Mouse (Mus musculus) ES-E14 (cell line): Measurements from ENCODE around the gene Myh7b. TPM values are rescaled to one million over a fixed set of nuclear protein-coding genes. Genes with fewer than 3 reads are reported as not detected.

ENCODE experiments used
- DNase-seq: peaks from one replicate; pipeline ENCODE4 v3.0.0-alpha.2; 2013; ENCODE audit warnings: low read depth, low spot score
- H3K27ac ChIP-seq: 2 replicates; pipeline ENCODE4 v1.5.1; 2012; ENCODE audit warnings: low read depth, mild to moderate bottlenecking, low read length, moderate library complexity, mixed read lengths; ENCODE audit not compliant: poor library complexity, insufficient read depth, severe bottlenecking
- H3K36me3 ChIP-seq: 2 replicates; pipeline ENCODE4 v1.6.1; 2012; ENCODE audit warnings: mild to moderate bottlenecking, low read length, moderate library complexity, mixed read lengths; ENCODE audit not compliant: control insufficient read depth, poor library complexity, insufficient read depth, severe bottlenecking
- H3K4me1 ChIP-seq, 2 experiments: fragments of 150-350 bp in 1 of 2; sonication (generic) in 1 of 2; 2 replicates each; pipeline ENCODE4 v1.6.1; 2012; ENCODE audit warnings: low read length in 2 of 2, mild to moderate bottlenecking in 1 of 2, mixed read lengths in 1 of 2; ENCODE audit not compliant: control insufficient read depth in 2 of 2, insufficient read depth in 2 of 2, poor library complexity in 1 of 2
- H3K4me3 ChIP-seq, 2 experiments: fragments of 150-350 bp in 1 of 2; sonication (generic) in 1 of 2; 2 replicates each; pipeline ENCODE4 v1.5.1; 2012; ENCODE audit warnings: low read length in 2 of 2, low read depth in 1 of 2, mild to moderate bottlenecking in 1 of 2, mixed read lengths in 1 of 2; ENCODE audit not compliant: insufficient read depth in 1 of 2, poor library complexity in 1 of 2, severe bottlenecking in 1 of 2
- H3K9ac ChIP-seq: 2 replicates; pipeline ENCODE4 v1.6.1; 2012; ENCODE audit warnings: low read depth, mild to moderate bottlenecking, low read length, mixed read lengths; ENCODE audit not compliant: poor library complexity, insufficient read depth, severe bottlenecking
- H3K9me3 ChIP-seq: fragments of 150-350 bp; sonication (generic); 2 replicates; pipeline ENCODE4 v1.6.1; 2012; ENCODE audit warnings: low read depth, mild to moderate bottlenecking, low read length; ENCODE audit not compliant: control insufficient read depth, insufficient read depth
- CHD2 ChIP-seq: IDR thresholded peaks from 2 replicates; pipeline ENCODE4 v1.6.1; 2014; ENCODE audit warnings: mild to moderate bottlenecking, low read depth, low read length, inconsistent platforms
- HCFC1 ChIP-seq: IDR thresholded peaks from 2 replicates; pipeline ENCODE4 v1.6.1; 2012; ENCODE audit warnings: low read length, inconsistent platforms, borderline replicate concordance; ENCODE audit not compliant: insufficient read depth
- MAFK ChIP-seq: IDR thresholded peaks from 2 replicates; pipeline ENCODE4 v1.6.1; 2014; ENCODE audit warnings: mild to moderate bottlenecking, low read depth, low read length, inconsistent platforms; ENCODE audit not compliant: insufficient read depth
- ZC3H11A ChIP-seq: IDR thresholded peaks from 2 replicates; pipeline ENCODE4 v1.6.1; 2012; ENCODE audit warnings: low read depth, mild to moderate bottlenecking, inconsistent platforms, low read length, borderline replicate concordance
- ZNF384 ChIP-seq: IDR thresholded peaks from 2 replicates; pipeline ENCODE4 v1.6.1; 2012; ENCODE audit warnings: low read depth, low read length, inconsistent platforms
- in situ Hi-C, 2 experiments: fragments of 600-800 bp; cut with MboI; formaldehyde crosslinking; loops; one replicate each; pipeline ENCODE4 v1.15.1; 2025; ENCODE audit warnings: low sequenced_read_pairs in 2 of 2, inconsistent platforms in 1 of 2; ENCODE audit not compliant: unreplicated experiment in 2 of 2
- total RNA-seq: library from RNA; depleted of rRNA; stranded (reverse); fragments of 300-350 nt; gene quantifications from 2 replicates; pipeline ENCODE4 v1.2.3, GENCODE M21; 2012; rRNA removed

Gene Myh7b
- total RNA-seq, 1 experiment, result 5.4 TPM

GRCm38 (mm10) chr2:155680591-155680990 is 69.6 kb downstream of the Myh7b start:
- in situ Hi-C loops, result no loop called here
- H3K4me1 ChIP-seq, result no peaks in the 10 kb centered on the region; a peak in 1 of 4 replicates
- no peak overlapping the region for H3K27ac ChIP-seq
- no peaks in the 10 kb centered on the region for H3K9me3 ChIP-seq
- H3K36me3 ChIP-seq, result no peaks in the 10 kb centered on the region
- no peak overlapping the region for H3K4me3 ChIP-seq
- H3K9ac ChIP-seq, result no peak overlapping the region
- no peak for DNase-seq
- TF ChIP-seq ZC3H11A (no peak), MAFK (no peak), ZNF384 (no peak), HCFC1 (no peak), CHD2 (no peak)

- no peak for DNase-seq
- Histone ChIP-seq H3K9me3 (no peaks in the 10 kb centered on the region), H3K4me1 (no peaks in the 10 kb centered on the region; a peak in 1 of 4 replicates), H3K4me3 (no peak overlapping the region), H3K27ac (no peak overlapping the region), H3K9ac (no peak overlapping the region), H3K36me3 (no peaks in the 10 kb centered on the region)
- in situ Hi-C loops, result no loop called here
- TF ChIP-seq HCFC1, result no peak
- no peak for TF ChIP-seq CHD2
- TF ChIP-seq ZC3H11A, result no peak
- TF ChIP-seq MAFK, result no peak
- TF ChIP-seq ZNF384, result no peak
Observed at GRCm38 (mm10) chr2:155681194-155681593, 70.2 kb downstream of the Myh7b start.

DNA sequence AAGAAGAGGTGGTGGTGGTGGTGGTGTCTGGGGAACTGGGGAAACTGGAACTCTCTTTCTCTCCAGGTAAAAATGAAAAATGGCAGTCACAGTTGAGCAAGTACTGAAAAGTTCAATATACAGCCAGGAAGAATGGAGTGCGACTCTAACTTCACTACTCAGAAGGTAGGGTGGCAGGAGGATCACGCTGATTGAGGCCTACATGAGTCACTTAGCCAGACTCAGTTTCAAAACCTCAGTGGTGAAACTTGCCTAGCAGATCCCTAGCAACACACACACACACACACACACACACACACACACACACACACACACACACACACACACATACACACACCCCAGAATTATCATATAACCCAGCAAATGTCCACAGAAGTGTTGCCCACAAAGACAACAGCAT is 70.9 kb downstream of the Myh7b start:
- Histone ChIP-seq H3K27ac (no peak overlapping the region), H3K9ac (no peak overlapping the region), H3K9me3 (no peaks in the 10 kb centered on the region), H3K4me3 (no peak overlapping the region), H3K36me3 (no peaks in the 10 kb centered on the region), H3K4me1 (no peaks in the 10 kb centered on the region; a peak in 1 of 4 replicates)
- TF ChIP-seq CHD2 (no peak), HCFC1 (no peak), ZC3H11A (no peak), ZNF384 (no peak), MAFK (no peak)
- in situ Hi-C loops, result no loop called here
- DNase-seq, result no peak

GRCm38 (mm10) chr2:155683137-155683536 is 72.1 kb downstream of the Myh7b start:
- H3K4me3 ChIP-seq, result no peak overlapping the region
- TF ChIP-seq ZC3H11A (no peak), CHD2 (no peak), ZNF384 (no peak), MAFK (no peak), HCFC1 (no peak)
- no peaks in the 10 kb centered on the region for H3K9me3 ChIP-seq
- DNase-seq, result no peak
- in situ Hi-C loops, result no loop called here
- H3K9ac ChIP-seq, result no peak overlapping the region
- H3K36me3 ChIP-seq, result no peaks in the 10 kb centered on the region
- H3K27ac ChIP-seq, result no peak overlapping the region
- no peaks in the 10 kb centered on the region; a peak in 1 of 4 replicates for H3K4me1 ChIP-seq

DNA sequence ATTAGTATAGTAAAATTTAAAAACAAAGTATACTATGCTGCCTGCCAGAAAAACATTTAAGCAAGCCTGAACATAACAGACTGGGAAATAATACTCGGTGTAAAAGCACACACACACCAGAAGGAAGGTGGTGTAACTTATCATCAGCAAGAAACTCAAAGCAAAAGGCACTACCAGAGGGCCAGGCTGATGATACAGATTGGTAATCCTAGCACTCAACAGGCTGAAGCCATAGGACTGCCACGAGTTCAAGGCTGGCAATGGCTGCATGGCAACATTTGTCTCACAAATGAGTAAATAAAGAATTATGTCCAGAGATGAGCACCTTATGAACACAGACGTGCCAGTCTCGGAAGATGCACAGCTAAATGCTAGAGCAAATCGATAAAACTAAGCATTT is 72.8 kb downstream of the Myh7b start:
- H3K9ac ChIP-seq, result no peak overlapping the region
- no peak for DNase-seq
- no peak overlapping the region for H3K27ac ChIP-seq
- H3K4me1 ChIP-seq, result no peaks in the 10 kb centered on the region; a peak in 1 of 4 replicates
- H3K36me3 ChIP-seq, result no peaks in the 10 kb centered on the region
- no peaks in the 10 kb centered on the region for H3K9me3 ChIP-seq
- no peak overlapping the region for H3K4me3 ChIP-seq
- TF ChIP-seq ZNF384, result no peak
- no peak for TF ChIP-seq HCFC1
- TF ChIP-seq MAFK, result no peak
- no peak for TF ChIP-seq CHD2
- TF ChIP-seq ZC3H11A, result no peak
- in situ Hi-C loops, result no loop called here

Other genes with a start within 250 kb of the Myh7b start
- 5.2 and 8.7 TPM in 2 replicates for gene Trp53inp2, start 230.2 kb upstream of the Myh7b start, total RNA-seq
- 9.5 and 10.4 TPM in 2 replicates for gene Ncoa6, start 137.3 kb upstream of the Myh7b start, total RNA-seq
- 5.3 and 8.4 TPM in 2 replicates for gene Acss2, start 93.3 kb upstream of the Myh7b start, total RNA-seq
- gene Ggt7, start 93.0 kb upstream of the Myh7b start, total RNA-seq, result 3.6 and 5.2 TPM in 2 replicates
- 17.8 and 27.8 TPM in 2 replicates for gene Gss, start 18.4 kb upstream of the Myh7b start, total RNA-seq
- gene Trpc4ap, start 81.2 kb downstream of the Myh7b start, total RNA-seq, result 40.1 and 50.0 TPM in 2 replicates
- 38.4 and 59.5 TPM in 2 replicates for gene Edem2, start 118.3 kb downstream of the Myh7b start, total RNA-seq
- gene Gm17581, start 124.7 kb downstream of the Myh7b start, total RNA-seq, result not detected in 2 replicates
- 6.3 and 8.0 TPM in 2 replicates for gene Procr, start 139.9 kb downstream of the Myh7b start, total RNA-seq
- gene Mmp24, start 164.1 kb downstream of the Myh7b start, total RNA-seq, result 0.76 and 1.3 TPM in 2 replicates
- gene BC029722, start 208.2 kb downstream of the Myh7b start, total RNA-seq, result 4.1 and 7.0 TPM in 2 replicates
- gene Eif6, start 215.7 kb downstream of the Myh7b start, total RNA-seq, result 199 and 204 TPM in 2 replicates
- gene Fam83c, start 223.6 kb downstream of the Myh7b start, total RNA-seq, result 0.13 and 0.21 TPM in 2 replicates